Mouse (Mus musculus): ENCODE measurements around the gene Prdm16. TPM values are rescaled to one million over a fixed set of nuclear protein-coding genes. Genes with fewer than 3 reads are reported as not detected.
A peak's percentile ranks its signal among the peaks of the same experiment; 100 is the strongest.

Prdm16 gene
- polyA plus RNA-seq, 1 experiment from 2014 or later: 12.6 TPM

- Histone ChIP-seq H3K9ac (ENCODE audit: low read depth, low read length) (0 out of 2 replicates have a peak overlapping the region, but pooled peaks have one; percentile 9), H3K9me3 (ENCODE audit: control insufficient read depth, low read length) (no peaks in the 10 kb centered on the region), H3K27me3 (replicated peaks; ENCODE audit: control insufficient read depth, insufficient read depth, low read length) (peaks cover 15% of the 10 kb centered on the region), H3K4me2 (ENCODE audit: low read length) (no peak overlapping the region), H3K27ac (ENCODE audit: low read depth, low read length) (no peak overlapping the region), H3K36me3 (ENCODE audit: control insufficient read depth, insufficient read depth, low read length) (no peaks in the 10 kb centered on the region), H3K4me3 (ENCODE audit: low read length) (no peak overlapping the region), H3K4me1 (ENCODE audit: control insufficient read depth, insufficient read depth, low read depth, low read length) (peaks cover 9% of the 10 kb centered on the region; the same call in 1 of the 2 replicates)
- 78% methylated on average over 8 of the region's 8 CpGs for WGBS
- no peak for ATAC-seq
Measured at GRCm38 (mm10) chr4:154410559-154410958, 226.1 kb downstream of the Prdm16 start.

GRCm38 (mm10) chr4:154409841-154410240 lies 226.8 kb downstream of the Prdm16 start:
- Histone ChIP-seq H3K4me1 (ENCODE audit: control insufficient read depth, insufficient read depth, low read depth, low read length) (peaks cover 9% of the 10 kb centered on the region; the same call in 1 of the 2 replicates), H3K9me3 (ENCODE audit: control insufficient read depth, low read length) (no peaks in the 10 kb centered on the region), H3K27ac (ENCODE audit: low read depth, low read length) (no peak overlapping the region), H3K36me3 (ENCODE audit: control insufficient read depth, insufficient read depth, low read length) (no peaks in the 10 kb centered on the region), H3K27me3 (replicated peaks; ENCODE audit: control insufficient read depth, insufficient read depth, low read length) (peaks cover 15% of the 10 kb centered on the region), H3K4me2 (ENCODE audit: low read length) (peak overlapping the region; percentile 28; the same call in 1 of the 2 replicates), H3K9ac (ENCODE audit: low read depth, low read length) (no peak overlapping the region), H3K4me3 (ENCODE audit: low read length) (no peak overlapping the region)
- ATAC-seq: peak; percentile 41
- 71% methylated on average over 10 of the region's 10 CpGs for WGBS

GRCm38 (mm10) chr4:154409237-154409721 lies 227.4 kb downstream of the Prdm16 start:
- Histone ChIP-seq H3K4me1 (ENCODE audit: control insufficient read depth, insufficient read depth, low read depth, low read length) (peaks cover 9% of the 10 kb centered on the region; the same call in 1 of the 2 replicates), H3K36me3 (ENCODE audit: control insufficient read depth, insufficient read depth, low read length) (no peaks in the 10 kb centered on the region), H3K9ac (ENCODE audit: low read depth, low read length) (no peak overlapping the region), H3K4me3 (ENCODE audit: low read length) (no peak overlapping the region), H3K27ac (ENCODE audit: low read depth, low read length) (no peak overlapping the region), H3K4me2 (ENCODE audit: low read length) (peak overlapping the region; percentile 28; the same call in 1 of the 2 replicates), H3K9me3 (ENCODE audit: control insufficient read depth, low read length) (no peaks in the 10 kb centered on the region), H3K27me3 (replicated peaks; ENCODE audit: control insufficient read depth, insufficient read depth, low read length) (peaks cover 15% of the 10 kb centered on the region)
- WGBS: 34% methylated on average over 19 of the region's 19 CpGs
- no peak for ATAC-seq

- 31% methylated on average over 4 of the region's 4 CpGs for WGBS
Measured at GRCm38 (mm10) chr4:154402948-154403347, 233.7 kb downstream of the Prdm16 start.

GRCm38 (mm10) chr4:154401982-154402932 lies 234.4 kb downstream of the Prdm16 start:
- ATAC-seq: 0 out of 2 replicates have a peak, but pooled peaks have one; percentile 41
- WGBS: 44% methylated on average over 10 of the region's 10 CpGs

More at GRCm38 (mm10) chr4:154402948-154403347, 233.7 kb downstream of the Prdm16 start:
- Histone ChIP-seq H3K4me2 (ENCODE audit: low read length) (no peak overlapping the region), H3K4me3 (ENCODE audit: low read length) (no peak overlapping the region), H3K27ac (ENCODE audit: low read depth, low read length) (no peak overlapping the region), H3K9ac (ENCODE audit: low read depth, low read length) (no peak overlapping the region), H3K9me3 (ENCODE audit: control insufficient read depth, low read length) (no peaks in the 10 kb centered on the region), H3K36me3 (ENCODE audit: control insufficient read depth, insufficient read depth, low read length) (no peaks in the 10 kb centered on the region), H3K27me3 (replicated peaks; ENCODE audit: control insufficient read depth, insufficient read depth, low read length) (no peaks in the 10 kb centered on the region; the same call in 1 of the 2 replicates), H3K4me1 (ENCODE audit: control insufficient read depth, insufficient read depth, low read depth, low read length) (peaks cover 16% of the 10 kb centered on the region; the same call in 1 of the 2 replicates)
- peak; percentile 57; the same call in 1 of the 2 replicates for ATAC-seq

GRCm38 (mm10) chr4:154401379-154401778 lies 235.3 kb downstream of the Prdm16 start:
- H3K27ac ChIP-seq (ENCODE audit: low read depth, low read length): no peak overlapping the region
- H3K4me2 ChIP-seq (ENCODE audit: low read length): no peak overlapping the region
- no peaks in the 10 kb centered on the region; the same call in 1 of the 2 replicates for H3K27me3 ChIP-seq (replicated peaks; ENCODE audit: control insufficient read depth, insufficient read depth, low read length)
- 43% methylated on average over 5 of the region's 5 CpGs for WGBS
- H3K4me3 ChIP-seq (ENCODE audit: low read length): no peak overlapping the region
- H3K9me3 ChIP-seq (ENCODE audit: control insufficient read depth, low read length): no peaks in the 10 kb centered on the region
- H3K36me3 ChIP-seq (ENCODE audit: control insufficient read depth, insufficient read depth, low read length): no peaks in the 10 kb centered on the region
- H3K4me1 ChIP-seq (ENCODE audit: control insufficient read depth, insufficient read depth, low read depth, low read length): peaks cover 16% of the 10 kb centered on the region; the same call in 1 of the 2 replicates
- no peak overlapping the region for H3K9ac ChIP-seq (ENCODE audit: low read depth, low read length)
- no peak for ATAC-seq

More at GRCm38 (mm10) chr4:154401982-154402932, 234.4 kb downstream of the Prdm16 start:
- no peak overlapping the region; the same call in 1 of the 2 replicates for H3K27ac ChIP-seq (ENCODE audit: low read depth, low read length)
- no peaks in the 10 kb centered on the region; the same call in 1 of the 2 replicates for H3K27me3 ChIP-seq (replicated peaks; ENCODE audit: control insufficient read depth, insufficient read depth, low read length)
- no peak overlapping the region for H3K9ac ChIP-seq (ENCODE audit: low read depth, low read length)
- peaks cover 16% of the 10 kb centered on the region; the same call in 1 of the 2 replicates for H3K4me1 ChIP-seq (ENCODE audit: control insufficient read depth, insufficient read depth, low read depth, low read length)
- H3K4me2 ChIP-seq (ENCODE audit: low read length): no peak overlapping the region
- no peaks in the 10 kb centered on the region for H3K36me3 ChIP-seq (ENCODE audit: control insufficient read depth, insufficient read depth, low read length)
- no peak overlapping the region for H3K4me3 ChIP-seq (ENCODE audit: low read length)
- H3K9me3 ChIP-seq (ENCODE audit: control insufficient read depth, low read length): no peaks in the 10 kb centered on the region

GRCm38 (mm10) chr4:154400256-154401171 lies 236.2 kb downstream of the Prdm16 start:
- Histone ChIP-seq H3K27ac (ENCODE audit: low read depth, low read length) (no peak overlapping the region), H3K4me3 (ENCODE audit: low read length) (no peak overlapping the region), H3K4me1 (ENCODE audit: control insufficient read depth, insufficient read depth, low read depth, low read length) (peaks cover 16% of the 10 kb centered on the region; the same call in 1 of the 2 replicates), H3K4me2 (ENCODE audit: low read length) (no peak overlapping the region), H3K9ac (ENCODE audit: low read depth, low read length) (no peak overlapping the region), H3K9me3 (ENCODE audit: control insufficient read depth, low read length) (no peaks in the 10 kb centered on the region), H3K36me3 (ENCODE audit: control insufficient read depth, insufficient read depth, low read length) (no peaks in the 10 kb centered on the region), H3K27me3 (replicated peaks; ENCODE audit: control insufficient read depth, insufficient read depth, low read length) (no peaks in the 10 kb centered on the region; the same call in 1 of the 2 replicates)
- ATAC-seq: no peak
- WGBS: 66% methylated on average over 24 of the region's 24 CpGs

GRCm38 (mm10) chr4:154399634-154400033 lies 237.0 kb downstream of the Prdm16 start:
- Histone ChIP-seq H3K27ac (ENCODE audit: low read depth, low read length) (no peak overlapping the region), H3K36me3 (ENCODE audit: control insufficient read depth, insufficient read depth, low read length) (no peaks in the 10 kb centered on the region), H3K4me3 (ENCODE audit: low read length) (no peak overlapping the region), H3K4me1 (ENCODE audit: control insufficient read depth, insufficient read depth, low read depth, low read length) (peaks cover 16% of the 10 kb centered on the region; the same call in 1 of the 2 replicates), H3K9ac (ENCODE audit: low read depth, low read length) (no peak overlapping the region), H3K27me3 (replicated peaks; ENCODE audit: control insufficient read depth, insufficient read depth, low read length) (no peaks in the 10 kb centered on the region; the same call in 1 of the 2 replicates), H3K9me3 (ENCODE audit: control insufficient read depth, low read length) (no peaks in the 10 kb centered on the region), H3K4me2 (ENCODE audit: low read length) (no peak overlapping the region)
- 81% methylated on average over 11 of the region's 11 CpGs for WGBS
- no peak for ATAC-seq

Measured in hindbrain, embryonic 16.5 days (tissue).